Mouse (Mus musculus): ENCODE data around the gene Gm17606.
A peak's percentile ranks its signal among the peaks of the same experiment; 100 is the strongest.

The Gm17606 gene

DNA sequence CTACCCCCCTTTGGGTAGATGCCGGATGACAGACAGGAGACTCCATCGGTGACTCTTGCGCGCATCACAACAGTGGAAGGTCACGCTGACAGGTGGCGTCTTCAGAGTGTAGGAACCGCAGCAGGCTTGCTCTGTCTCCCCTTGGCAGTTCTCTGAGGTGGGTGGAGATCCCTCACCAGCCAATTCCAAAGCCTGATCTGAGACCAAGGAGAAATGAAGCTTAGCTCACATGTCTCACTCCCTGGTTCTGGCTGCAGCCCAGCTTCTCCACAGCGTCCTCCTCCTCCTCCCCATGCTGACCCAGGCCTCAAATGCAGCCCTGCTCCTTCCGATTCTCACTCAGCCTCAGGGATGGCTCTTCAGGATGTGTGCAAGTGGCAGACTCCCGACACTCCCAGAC, 15.8 kb upstream of the Gm17606 start:
- DNase-seq (ENCODE audit: low read depth, low spot score): no peak

DNA sequence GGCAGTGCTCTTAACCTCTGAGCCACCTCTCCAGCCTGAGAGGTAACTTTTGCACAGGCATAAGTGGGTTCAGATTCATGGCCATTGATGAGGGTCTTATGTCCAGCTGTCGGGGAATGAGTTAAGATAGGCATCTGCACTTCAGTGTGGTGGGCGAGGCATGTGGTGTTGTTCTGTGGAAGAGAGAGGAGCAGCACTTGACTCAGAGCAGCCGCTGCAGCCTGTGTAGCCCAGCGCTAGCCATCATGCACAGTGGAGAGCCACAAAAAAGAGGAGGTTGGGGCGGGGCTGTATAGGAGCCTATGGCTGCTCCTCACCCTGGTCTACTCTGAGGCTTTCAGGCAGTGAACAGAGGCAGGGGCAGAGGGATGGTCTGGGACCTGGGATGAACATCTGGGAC, 12.6 kb upstream of the Gm17606 start:
- no peak for DNase-seq (ENCODE audit: low read depth, low spot score)

DNA sequence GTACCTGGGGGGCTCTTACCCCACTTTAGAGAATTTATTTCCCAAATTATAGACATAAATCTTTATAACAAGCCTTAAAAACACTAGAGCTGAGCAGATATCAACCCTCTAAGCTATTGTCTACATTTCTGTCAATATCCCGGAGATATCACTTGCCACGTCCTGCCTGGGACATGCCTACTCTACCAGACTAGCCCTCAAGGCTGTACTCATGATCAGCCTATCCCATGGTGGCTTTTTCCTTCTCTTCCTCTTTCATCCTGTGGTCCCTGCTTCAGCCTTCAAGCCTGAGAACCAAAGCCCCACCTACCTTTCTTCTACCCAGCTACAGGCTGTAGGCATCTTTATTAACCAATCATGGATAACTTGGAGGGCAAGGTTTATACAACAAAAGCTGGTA, 11.0 kb upstream of the Gm17606 start:
- no peak for DNase-seq (ENCODE audit: low read depth, low spot score)

DNA sequence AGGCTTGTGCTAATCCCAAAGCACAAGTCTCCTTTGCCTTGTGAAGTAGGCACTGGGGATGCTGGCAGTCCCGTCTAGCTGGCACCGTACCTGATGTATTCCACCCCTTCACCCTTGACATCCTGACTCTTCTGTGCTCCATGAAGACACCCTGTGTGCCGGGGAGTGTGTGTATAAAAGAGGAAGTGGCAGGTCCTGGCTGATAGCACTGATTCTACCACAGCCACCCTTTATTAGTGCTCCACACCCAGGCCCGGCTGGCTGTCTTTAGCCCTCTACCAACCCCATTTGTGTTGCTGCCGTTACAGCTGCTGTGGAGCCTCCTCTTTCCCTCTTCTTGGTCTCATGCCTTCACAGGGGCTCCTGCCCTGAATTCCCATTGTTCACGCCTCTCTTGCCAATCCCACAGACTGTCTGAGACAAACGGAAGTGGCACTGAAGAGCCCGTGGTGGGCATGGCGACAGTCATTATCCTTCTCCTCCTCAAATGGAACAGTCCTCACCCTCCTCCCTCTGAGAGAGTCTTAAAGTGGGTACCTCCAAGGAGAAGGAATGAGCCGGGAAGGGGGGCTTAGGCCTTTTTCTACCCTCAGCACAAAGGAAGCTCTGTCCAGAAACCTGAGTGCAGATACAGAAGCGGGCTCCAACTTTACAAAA, 10.0 kb upstream of the Gm17606 start:
- no peak for DNase-seq (ENCODE audit: low read depth, low spot score)

DNA sequence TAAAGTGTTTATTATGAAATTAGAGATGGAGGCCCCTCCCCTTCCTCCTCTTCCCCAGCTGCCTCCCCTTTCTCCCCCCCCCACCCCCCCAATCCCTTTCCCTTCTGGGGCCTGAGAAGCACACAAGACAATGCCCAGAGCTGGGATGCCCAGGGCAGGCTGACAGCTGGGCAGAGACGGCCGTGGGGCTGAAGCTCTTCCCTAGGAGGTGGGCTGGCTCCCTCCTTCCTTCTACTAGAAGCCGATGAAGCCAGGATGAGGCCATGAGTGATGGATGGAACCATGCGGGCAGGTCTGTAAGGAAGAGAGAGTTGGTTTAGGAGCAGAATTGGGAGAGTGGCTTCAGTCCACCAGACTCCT, 9.5 kb upstream of the Gm17606 start:
- no peak for DNase-seq (ENCODE audit: low read depth, low spot score)

DNA sequence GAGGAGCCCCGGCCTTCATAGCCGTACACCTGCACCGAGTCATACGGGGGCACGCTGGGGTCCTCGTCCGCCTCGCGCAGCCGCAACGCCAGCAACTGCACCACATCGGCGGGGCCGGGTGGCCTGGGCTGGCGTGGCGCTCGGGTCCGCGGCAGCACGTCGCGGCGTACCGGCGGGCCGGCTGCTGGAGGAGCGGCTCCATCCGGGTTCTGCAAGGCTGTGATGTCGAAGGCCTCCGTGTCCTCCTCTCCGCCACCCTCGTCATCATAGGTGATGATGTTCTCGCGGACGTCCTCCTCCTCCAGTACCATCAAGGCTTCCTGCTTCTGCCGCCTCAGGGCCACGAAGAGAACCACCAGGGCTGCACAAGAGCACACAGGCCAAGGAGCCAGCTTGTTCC, 8.5 kb upstream of the Gm17606 start:
- no peak for DNase-seq (ENCODE audit: low read depth, low spot score)

DNA sequence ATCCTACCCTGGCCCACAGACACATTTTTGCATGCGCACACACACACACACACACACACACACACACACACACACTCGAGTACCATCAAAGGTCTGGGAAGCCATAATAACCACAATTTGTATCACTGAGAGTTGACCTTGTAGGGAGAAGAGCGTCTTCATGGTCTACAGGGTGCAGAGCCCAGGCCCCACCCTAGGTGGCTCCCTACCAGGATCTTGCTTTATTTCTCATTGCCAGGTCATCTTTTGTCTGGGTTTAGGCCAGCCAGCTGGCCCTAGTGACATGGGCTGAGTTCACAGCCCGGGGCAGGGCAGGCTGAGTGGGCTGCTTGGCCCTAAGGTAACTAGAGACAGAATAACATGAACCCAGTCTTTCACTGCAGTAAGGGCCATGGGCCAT, 6.6 kb upstream of the Gm17606 start:
- no peak for DNase-seq (ENCODE audit: low read depth, low spot score)

DNA sequence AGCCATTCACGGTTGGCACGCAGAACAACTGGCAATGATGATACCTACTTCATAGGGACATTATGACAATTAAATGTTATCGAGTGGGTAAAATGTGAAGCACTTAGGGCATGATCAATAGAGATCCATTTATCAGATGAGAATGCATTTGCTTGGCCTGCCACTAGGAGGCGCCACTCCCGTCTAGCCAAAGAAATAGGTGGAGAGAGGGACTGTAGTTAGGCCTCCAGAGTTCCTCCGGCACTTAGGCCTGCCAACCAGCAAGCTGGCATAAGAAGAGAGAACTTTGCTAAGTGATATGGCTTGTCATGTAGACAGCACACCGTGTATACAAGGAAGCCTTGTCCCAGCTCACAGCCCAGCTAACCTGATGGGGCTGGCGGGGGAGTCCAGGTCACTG, 3.8 kb upstream of the Gm17606 start:
- peak; percentile 67 for DNase-seq (ENCODE audit: low read depth, low spot score)

DNA sequence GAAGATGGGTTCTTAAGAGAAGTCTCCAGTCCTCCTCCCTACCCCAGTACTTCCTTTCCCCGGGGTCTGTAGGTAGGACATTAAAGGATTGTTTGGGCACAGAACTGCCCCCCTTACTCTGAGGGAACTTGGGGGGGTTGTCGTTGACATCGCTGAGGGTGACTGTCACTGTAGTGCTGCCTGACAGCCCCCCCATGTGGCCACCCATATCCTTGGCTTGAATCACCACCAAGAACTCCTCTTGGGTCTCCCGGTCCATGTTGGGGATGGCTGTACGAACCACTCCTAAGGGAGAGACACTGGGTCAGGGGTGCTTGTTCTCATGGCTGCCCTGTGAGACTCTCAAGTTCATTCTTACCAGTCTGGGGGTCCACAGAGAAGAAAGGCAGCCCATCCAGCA, 2.5 kb upstream of the Gm17606 start:
- no peak for DNase-seq (ENCODE audit: low read depth, low spot score)

DNA sequence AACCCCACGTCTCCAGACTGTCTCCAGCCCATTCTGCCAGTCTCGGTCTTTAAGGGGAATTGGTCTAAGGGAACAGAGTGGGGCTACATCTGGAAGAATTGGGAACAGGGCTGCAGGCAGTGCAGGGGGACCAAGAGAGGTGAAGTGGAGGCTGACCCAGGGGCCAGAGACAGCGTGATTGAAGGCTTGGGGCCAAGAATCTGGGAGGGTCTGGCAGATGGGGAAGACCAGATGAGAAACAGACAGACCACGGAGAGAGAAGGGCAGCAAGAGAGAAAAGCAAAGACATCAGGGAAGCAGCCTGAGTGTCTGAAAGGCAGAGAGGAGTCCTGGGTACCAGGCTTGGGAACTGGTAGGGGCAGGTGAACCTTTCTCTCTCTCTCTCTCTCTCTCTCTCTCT, 631 bp upstream of the Gm17606 start:
- no peak for DNase-seq (ENCODE audit: low read depth, low spot score)

DNA sequence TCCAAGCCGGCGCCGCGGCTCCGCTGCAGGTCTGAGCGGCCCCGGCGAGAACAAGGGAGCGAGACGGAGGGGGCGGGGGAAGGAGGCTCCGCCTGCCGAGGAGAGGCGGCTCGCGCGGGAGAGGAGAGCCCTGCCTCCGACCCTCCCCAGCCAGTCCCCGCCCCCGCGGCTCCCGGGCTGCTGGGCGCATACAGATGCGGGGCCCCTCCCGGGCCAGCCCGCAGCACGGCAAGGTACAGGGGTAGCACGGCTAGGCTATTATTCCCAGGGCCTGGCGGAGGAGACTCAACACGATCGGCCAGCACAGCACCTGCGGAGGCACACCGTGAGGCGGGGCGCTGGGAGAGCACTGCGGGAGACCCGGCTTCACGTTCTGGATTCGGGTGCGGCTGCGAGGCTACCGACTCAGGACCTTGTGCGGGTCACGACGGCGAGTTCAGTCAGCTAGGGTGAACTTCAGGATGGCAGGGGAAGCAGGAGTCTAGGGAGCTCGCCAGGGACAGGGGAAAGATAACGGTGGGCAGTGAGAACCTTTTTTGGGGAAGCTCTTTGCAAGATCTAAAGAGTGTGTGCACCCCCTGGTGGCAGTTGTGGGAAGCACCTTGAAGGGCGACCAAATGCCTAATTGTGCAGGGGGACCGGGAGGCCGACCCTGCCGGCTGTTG, 685 bp downstream of the Gm17606 start, which contains the start of gene Cdh24:
TSS of gene Cdh24 (minus strand) at position 60 of the 665 bp plus-strand sequence.
- DNase-seq (ENCODE audit: low read depth, low spot score): peak; percentile 92

DNA sequence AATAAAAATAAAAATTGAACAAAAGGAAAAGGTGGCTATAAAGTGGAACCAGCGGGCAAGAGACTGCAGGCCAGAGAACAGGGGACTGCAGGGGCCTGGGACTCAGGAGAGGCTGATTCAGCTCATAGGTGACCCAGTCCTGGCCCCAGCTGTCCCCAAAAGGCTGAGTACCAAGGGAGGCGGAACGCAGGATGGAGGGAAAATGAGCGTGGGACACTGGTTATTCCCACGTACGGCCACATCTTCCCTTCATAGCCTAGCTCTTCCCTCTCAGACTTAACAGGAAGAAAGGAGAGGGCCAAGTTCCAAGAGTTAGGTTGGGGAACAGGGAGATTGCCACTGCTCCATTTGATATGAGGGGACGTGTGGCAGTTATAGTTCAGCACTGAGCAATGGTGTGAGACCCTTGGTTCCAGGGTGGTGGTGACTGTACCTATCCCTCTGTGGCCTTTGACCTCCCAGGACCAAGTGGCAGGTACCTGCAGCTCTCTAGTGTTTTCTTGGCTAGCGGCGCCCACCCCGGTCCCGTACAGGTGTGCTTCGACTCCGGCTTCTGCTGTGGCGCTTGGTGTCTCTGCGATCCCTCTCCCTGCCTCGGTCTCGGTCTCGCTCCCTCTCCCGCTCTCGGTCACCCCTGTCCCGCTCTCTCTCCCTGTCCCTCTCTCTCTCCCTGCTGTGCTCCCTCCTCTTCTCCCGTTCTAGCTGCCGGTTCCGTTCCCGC, 1.6 kb downstream of the Gm17606 start:
- no peak for DNase-seq (ENCODE audit: low read depth, low spot score)

DNA sequence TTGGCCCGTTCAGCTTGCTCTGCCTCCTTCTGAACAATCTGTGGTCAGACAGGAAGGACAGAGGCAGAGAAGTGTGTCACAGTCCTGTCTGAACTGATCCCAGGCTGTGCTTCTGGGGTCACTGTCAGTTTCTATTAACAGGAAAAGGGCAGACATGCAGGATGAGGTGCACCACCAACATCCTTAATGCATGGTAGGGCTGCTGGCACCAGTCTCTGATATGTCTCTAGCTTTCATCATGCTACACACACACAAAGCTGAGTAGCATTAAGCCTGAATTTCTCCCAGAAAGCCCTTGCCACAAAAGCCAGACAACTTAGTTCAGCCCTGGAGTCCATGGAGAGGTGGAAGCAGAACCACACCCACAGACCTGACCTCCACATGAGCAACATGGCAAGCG, 2.3 kb downstream of the Gm17606 start:
- DNase-seq (ENCODE audit: low read depth, low spot score): no peak

DNA sequence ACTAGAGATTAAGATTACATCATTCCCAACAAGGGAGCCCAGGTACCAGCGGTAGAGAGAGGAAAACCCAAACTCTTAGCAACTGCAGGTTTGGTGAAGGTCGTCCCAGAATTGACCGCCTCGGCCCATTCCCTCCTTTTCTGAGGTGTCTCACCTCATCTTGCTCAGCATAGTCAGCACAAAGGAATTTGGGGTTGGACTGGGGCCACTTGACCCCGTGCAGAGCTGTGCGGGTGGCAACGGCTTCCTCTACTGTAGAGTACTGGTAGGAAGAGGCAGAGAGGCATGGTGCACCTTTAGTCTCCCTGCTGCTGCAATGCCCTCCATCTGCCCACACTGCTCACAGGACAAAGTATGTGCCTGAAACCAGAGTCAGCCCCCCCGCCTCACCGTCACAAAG, 3.5 kb downstream of the Gm17606 start:
- DNase-seq (ENCODE audit: low read depth, low spot score): no peak

DNA sequence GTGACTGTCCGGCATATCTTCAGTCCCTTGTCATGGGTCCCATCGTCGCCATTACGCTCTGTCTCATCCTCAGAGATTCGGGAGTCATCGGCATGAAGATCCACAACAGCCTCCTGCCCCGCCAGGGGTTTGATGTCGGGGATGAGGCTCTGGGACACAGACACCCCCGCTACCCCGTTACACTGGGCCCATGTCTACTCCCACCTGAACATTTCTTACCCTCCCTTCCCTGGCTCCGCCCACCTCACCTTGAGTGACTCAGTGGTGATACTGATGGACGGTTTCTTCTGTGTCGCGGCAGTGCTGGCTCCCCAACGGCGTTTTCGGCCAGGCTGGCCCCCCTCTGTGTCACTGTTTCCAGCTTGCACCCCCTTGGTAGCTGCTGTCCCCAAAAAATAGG, 5.7 kb downstream of the Gm17606 start:
- no peak for DNase-seq (ENCODE audit: low read depth, low spot score)

DNA sequence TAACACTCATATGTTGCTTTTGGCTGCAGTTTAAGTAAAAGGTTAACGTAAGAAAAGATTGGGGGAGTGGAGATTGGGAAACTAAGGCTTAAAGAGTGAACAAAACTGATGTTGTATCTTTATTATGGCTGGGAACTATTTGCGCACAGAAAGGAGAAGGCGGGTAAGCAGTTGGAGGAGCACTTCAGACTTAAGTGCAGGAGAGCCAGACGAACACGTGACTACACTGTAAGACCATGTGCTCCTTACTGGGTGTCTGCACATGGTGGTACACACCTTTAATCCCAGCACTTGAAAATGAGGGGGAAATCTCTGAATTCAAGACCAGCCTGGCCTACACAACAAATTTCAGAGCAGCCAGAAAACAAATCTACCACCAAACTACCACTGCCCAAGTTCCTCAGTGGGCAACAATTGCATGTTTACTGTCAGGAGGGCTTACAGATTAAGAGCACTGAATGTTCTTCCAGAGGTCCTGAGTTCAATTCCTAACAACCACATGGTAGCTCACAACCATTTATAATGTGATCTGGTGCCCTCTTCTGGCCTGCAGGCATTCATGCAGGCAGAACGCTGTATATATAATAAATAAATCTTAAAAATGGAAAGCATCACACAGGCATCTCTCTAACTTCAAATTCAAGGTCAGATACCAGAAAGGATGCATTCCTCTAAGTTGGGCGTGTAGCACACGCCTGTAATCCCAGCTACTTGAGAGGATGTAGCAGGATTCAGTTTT, 6.3 kb downstream of the Gm17606 start:
- DNase-seq (ENCODE audit: low read depth, low spot score): no peak

DNA sequence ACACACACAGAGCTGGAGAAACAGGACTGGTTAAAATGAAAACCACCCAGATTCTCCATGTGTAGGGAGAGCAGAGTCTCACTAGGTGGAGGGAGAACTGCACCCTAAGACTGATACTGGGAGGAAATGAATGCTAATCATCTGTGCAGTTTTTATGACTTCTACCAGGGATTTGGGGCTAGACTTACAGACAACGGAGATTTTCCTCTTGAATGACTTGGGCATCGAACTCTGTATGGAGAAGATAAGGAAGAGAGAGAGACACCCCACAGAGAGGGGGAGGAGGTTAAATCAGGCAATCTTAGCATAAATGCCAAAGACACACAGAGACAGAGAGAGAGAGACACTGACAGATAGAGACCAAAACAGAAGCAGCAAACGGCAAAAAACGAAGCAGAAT, 7.1 kb downstream of the Gm17606 start:
- DNase-seq (ENCODE audit: low read depth, low spot score): no peak

DNA sequence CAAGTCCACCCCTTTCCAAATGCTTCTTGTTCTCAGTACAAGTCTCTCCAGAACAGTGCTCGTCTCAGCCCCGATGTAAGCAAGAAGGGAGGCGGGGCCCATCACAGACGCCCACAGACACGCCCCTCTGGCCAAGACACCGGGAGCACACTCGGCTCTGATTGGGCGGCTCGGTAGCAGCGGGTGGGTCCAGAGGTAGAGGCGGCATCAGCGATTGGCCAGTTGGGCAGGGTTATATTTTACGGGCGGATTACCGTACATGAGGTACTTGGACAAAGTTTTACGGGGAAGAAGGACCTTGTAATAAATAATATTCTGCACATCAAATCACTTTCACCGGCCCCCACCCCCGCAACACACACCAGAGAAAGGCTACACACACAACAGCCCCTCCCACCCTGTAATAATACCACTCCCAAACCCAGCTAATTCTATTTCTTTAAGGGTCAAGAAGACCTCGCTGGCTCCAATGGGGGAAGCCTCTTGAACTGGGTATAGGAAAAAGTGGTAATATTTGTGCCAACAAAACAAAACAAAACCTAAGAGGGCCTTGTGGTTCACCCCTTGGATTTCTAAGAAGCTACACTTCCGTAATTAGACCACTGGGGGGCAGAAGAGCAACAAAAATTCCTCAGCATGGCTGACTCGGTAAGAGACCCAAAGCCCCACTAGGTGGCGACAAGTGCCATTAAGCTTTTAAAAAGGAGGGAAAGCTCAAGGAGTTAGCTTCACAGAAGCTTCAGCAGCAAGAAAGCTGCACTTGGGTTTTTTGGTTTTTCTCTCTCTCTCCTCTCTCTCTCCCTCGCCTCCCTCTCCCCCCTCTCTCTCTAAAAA, 10.1 kb downstream of the Gm17606 start:
- DNase-seq (ENCODE audit: low read depth, low spot score): peak; percentile 89

DNA sequence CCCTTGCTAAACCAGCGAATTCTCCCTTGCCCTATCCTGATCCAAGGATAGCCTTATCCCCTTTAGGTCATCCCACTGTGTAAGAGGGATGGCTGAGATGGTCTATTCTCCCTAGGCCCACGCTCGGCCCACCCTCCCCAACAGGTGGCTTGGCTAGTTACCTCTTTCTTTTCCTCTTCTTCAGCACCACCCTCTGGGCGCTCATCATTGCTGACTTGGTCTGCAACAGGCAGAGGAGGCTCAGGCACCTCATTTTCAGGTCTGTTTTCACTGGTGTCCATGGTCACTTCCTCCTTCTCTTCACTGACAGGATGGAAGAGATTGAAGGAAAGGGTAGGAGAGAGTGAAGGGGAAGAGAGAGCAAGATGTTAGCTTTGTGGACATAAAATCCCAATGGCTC, 10.8 kb downstream of the Gm17606 start:
- no peak for DNase-seq (ENCODE audit: low read depth, low spot score)

DNA sequence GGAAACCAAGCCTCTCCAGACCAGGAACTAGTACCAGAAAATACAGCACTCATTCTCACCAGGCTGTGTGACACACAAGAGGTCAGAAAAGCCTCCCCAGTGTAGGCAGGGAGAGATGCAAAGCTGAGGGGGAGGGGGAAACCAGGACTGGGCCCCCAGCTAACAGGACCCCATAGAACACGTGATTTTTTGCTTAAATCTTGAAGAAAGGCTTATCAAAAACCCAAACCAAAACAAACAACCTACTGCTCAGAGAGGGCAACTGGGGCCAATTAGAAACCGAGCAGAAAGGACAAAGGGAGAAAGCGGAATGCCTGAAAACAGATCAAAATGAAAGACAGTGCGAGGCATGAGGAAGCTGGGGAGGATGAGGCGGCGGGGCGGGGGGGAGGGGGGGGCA, 12.0 kb downstream of the Gm17606 start:
- DNase-seq (ENCODE audit: low read depth, low spot score): no peak

DNA sequence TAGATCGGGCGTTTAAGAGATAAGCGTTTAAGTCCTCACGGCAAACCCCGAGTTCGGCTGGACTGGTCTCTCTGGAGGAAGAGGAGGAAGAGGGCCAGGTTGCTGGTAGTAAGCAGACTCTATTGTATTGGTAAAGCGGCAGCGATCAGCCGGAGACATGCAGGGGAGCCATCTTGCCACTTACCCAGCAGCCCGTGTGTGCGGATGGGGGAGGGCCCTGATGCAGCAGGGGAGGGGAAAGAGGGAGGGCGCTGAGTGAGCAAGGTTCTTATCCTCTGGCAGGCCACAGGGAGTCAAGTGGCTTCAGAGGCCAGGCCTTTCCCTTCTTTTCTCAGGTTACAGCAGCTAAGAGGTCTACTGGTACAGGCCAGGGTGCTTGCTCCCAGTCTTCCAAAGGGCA, 12.7 kb downstream of the Gm17606 start:
- peak; percentile 87 for DNase-seq (ENCODE audit: low read depth, low spot score)

DNA sequence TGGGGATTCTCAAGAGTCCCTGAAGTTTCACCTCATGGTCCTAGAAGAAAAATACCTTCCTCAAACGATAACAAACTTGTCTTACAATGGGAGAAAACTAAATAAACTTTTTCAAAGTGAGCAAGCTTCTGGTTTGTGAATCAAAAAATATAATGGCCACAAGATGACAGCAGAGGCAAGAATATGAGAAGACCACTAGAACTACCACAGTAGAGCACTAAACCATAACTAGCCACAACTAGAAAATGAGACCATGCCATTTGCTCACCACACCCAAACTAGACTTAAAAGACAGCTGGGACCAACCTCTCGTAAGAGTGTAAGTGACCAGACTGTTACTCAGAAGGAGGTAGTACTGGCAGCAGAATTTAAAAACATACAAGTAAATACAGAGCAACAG, 19.3 kb downstream of the Gm17606 start:
- DNase-seq (ENCODE audit: low read depth, low spot score): no peak
